Mouse (Mus musculus) midbrain, embryonic 14.5 days (tissue): Measurements from ENCODE around the gene Siae. TPM values are rescaled to one million over a fixed set of nuclear protein-coding genes. Genes with fewer than 3 reads are reported as not detected.

ENCODE experiments used
- ATAC-seq: fragments of 200-750 bp; cut with Nextera tagmentation; 2 replicates; pipeline ENCODE4 v1.8.0; 2017; ENCODE audit warnings: moderate number of reproducible peaks, moderate library complexity; ENCODE audit not compliant: low FRiP score, low TSS enrichment
- DNase-seq: peaks from one replicate; pipeline ENCODE4 v3.0.0-alpha.2; 2015
- H3K27ac ChIP-seq: fragments of 300-500 bp; sonication (generic); replicated peaks from 2 replicates; pipeline ENCODE4 v1.5.1; 2014; ENCODE audit warnings: mild to moderate bottlenecking, low read depth, low read length, moderate library complexity
- H3K27me3 ChIP-seq: fragments of 300-500 bp; sonication (generic); 2 replicates; pipeline ENCODE4 v1.6.1; 2014; ENCODE audit warnings: low read length, control low read depth, mixed read lengths; ENCODE audit not compliant: control insufficient read depth, insufficient read depth
- H3K36me3 ChIP-seq: fragments of 300-500 bp; sonication (generic); 2 replicates; pipeline ENCODE4 v1.6.1; 2014; ENCODE audit warnings: low read length, control low read depth; ENCODE audit not compliant: control insufficient read depth, insufficient read depth
- H3K4me1 ChIP-seq: fragments of 300-500 bp; sonication (generic); 2 replicates; pipeline ENCODE4 v1.6.1; 2014; ENCODE audit warnings: mild to moderate bottlenecking, antibody characterized with exemption, low read length, control low read depth; ENCODE audit not compliant: control insufficient read depth, insufficient read depth
- H3K4me2 ChIP-seq: fragments of 300-500 bp; sonication (generic); 2 replicates; pipeline ENCODE4 v1.6.1; 2014; ENCODE audit warnings: mild to moderate bottlenecking, low read length, moderate library complexity
- H3K4me3 ChIP-seq: fragments of 300-500 bp; sonication (generic); replicated peaks from 2 replicates; pipeline ENCODE4 v1.5.1; 2014; ENCODE audit warnings: low read depth, low read length
- H3K9ac ChIP-seq: fragments of 300-500 bp; sonication (generic); replicated peaks from 2 replicates; pipeline ENCODE4 v1.6.1; 2014; ENCODE audit warnings: mild to moderate bottlenecking, low read length, moderate library complexity
- H3K9me3 ChIP-seq: fragments of 300-500 bp; sonication (generic); 2 replicates; pipeline ENCODE4 v1.6.1; 2016; ENCODE audit warnings: low read length, control low read depth, mixed read lengths; ENCODE audit not compliant: control insufficient read depth
- WGBS: fragments of 180-500 bp; shearing (Covaris S2); extraction: QIAGEN DNeasy Blood & Tissue Kit; methylation state at CpG from one replicate; pipeline ENCODE4 v1.1.7; 2014; 5-methylcytosine and 5-hydroxymethylcytosine counted together
- polyA plus RNA-seq: library from polyadenylated mRNA; unstranded; fragments of >200 nt; fragmentation: Nextera tagmentation; extraction: Ambion mirVana; gene quantifications from 2 replicates; pipeline ENCODE4 v1.2.1, GENCODE M21; 2014

Gene Siae
- polyA plus RNA-seq, 1 experiment from 2014 or later = 12.3 TPM

DNA sequence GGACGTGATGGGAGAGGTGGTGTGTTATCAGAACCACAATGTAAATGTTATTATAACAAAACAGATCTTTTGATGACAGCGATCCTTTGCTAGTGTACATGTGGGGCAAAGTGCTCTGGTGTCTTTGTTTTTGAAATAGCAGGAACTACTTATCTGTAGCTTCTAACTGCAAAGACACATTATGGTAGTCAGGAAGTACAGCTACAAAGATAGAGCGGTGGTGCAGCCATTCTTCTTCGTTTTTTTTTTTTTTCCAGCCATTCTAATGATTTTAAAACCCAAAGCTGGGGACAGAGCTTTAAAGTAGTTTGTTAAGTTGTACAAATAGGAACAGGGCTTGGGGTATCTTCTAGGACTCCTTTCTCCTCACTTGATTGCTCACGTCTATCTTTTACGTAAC is 103.9 kb downstream of the Siae start:
- Histone ChIP-seq H3K9ac (no peak overlapping the region), H3K4me3 (no peak overlapping the region), H3K4me1 (peaks cover 12% of the 10 kb centered on the region), H3K4me2 (no peak overlapping the region), H3K27me3 (no peaks in the 10 kb centered on the region), H3K36me3 (peaks cover 4% of the 10 kb centered on the region; the same call in 1 of the 2 replicates), H3K27ac (no peak overlapping the region), H3K9me3 (no peaks in the 10 kb centered on the region)
- ATAC-seq = no peak
- DNase-seq = no peak
- 89% methylated on average over 6 of the region's 6 CpGs for WGBS

DNA sequence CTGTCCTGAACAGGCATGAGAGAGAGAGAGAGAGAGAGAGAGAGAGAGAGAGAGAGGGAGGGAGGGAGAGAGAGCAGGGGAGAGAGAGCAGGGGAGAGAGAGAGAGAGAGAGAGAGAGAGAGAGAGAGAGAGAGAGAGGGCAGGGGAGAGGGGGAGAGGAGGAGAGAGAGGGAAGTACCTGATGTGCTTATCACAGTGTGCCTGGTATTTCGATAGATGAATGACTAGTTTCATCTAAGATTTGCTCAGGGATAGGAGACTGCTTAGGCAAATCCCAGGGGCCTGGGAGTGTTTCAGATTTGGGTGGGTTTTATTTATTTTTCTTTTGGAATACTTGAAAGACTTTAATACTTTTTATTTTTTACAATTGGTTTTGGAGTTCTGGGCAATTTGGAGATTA is 107.7 kb downstream of the Siae start:
- 76% methylated on average over 1 of the region's 1 CpGs for WGBS
- H3K27me3 ChIP-seq = no peaks in the 10 kb centered on the region
- H3K36me3 ChIP-seq = no peaks in the 10 kb centered on the region
- no peaks in the 10 kb centered on the region for H3K4me1 ChIP-seq
- no peak overlapping the region for H3K4me2 ChIP-seq
- DNase-seq (no peak), ATAC-seq (no peak)
- H3K4me3 ChIP-seq = no peak overlapping the region
- no peak overlapping the region for H3K9ac ChIP-seq
- no peaks in the 10 kb centered on the region for H3K9me3 ChIP-seq
- no peak overlapping the region for H3K27ac ChIP-seq

DNA sequence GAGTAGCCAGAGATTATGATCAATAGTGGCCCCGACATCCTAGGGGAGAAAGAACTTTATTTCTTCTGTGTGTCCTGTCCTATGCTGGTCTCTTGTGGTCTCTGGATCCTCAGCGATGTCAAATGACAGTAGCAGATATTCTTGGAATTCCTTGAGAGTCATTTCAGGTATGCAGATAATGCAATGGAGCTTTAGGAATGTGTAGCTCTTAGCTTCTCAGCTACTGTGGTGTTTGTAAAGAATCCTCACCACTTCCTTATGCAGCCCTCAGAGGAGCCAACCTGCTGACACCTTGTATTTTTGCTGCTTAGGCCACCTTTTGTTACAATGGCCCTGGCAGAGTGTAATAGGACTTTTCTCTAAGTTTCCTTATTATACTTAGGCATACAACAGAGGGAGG is 109.1 kb downstream of the Siae start:
- Histone ChIP-seq H3K4me2 (no peak overlapping the region), H3K27ac (no peak overlapping the region), H3K4me1 (no peaks in the 10 kb centered on the region), H3K4me3 (no peak overlapping the region), H3K9ac (no peak overlapping the region), H3K9me3 (no peaks in the 10 kb centered on the region), H3K36me3 (no peaks in the 10 kb centered on the region), H3K27me3 (no peaks in the 10 kb centered on the region)
- no peak for ATAC-seq
- WGBS = 83% methylated on average over 2 of the region's 2 CpGs
- DNase-seq = no peak

DNA sequence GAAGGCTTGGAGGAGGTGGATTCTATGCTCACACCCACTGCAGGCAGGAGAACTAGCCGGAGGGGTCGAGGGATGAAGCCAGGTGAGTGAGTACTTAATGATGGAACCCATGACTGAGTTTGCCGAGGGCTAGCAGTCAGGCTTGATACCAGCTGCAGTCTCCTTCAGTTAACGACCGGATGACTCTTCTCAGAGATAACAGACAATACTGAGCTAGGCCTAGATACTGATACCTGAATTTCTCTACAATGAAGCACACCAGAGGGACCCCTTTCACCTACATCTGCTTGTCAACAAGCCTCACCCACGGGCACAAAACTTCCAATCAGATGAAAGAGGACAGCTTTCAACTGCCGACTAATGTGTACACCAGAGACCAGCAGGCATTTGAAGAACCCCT is 110.5 kb downstream of the Siae start:
- DNase-seq (no peak), ATAC-seq (no peak)
- Histone ChIP-seq H3K36me3 (no peaks in the 10 kb centered on the region), H3K9ac (no peak overlapping the region), H3K27ac (no peak overlapping the region), H3K4me1 (no peaks in the 10 kb centered on the region), H3K9me3 (no peaks in the 10 kb centered on the region), H3K4me3 (no peak overlapping the region), H3K4me2 (no peak overlapping the region), H3K27me3 (no peaks in the 10 kb centered on the region)
- 84% methylated on average over 7 of the region's 7 CpGs for WGBS

DNA sequence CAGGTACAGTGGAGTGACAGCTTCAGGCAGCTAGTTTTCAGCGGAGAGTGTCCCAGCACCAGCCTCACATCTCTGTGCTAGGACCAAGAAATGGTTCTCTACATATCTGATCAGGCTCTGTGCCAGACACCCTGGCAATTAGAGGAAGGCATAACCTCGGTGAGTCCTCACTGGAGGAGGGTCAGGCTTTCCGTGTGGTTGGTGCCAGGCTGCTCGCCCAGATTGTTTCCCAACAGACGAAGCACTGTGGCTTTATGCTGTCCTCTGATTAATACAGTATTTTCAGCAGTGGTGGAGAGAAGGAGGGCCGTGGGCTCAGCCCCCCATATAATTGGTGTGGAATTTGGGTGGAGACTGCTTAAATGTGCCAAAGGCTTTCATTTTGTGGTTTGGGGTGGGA is 113.6 kb downstream of the Siae start, which contains the start of gene Panx3:
Gene Panx3, minus strand, starts transcription at position 121 of the 400 bp plus-strand sequence.
- H3K9me3 ChIP-seq = no peaks in the 10 kb centered on the region
- H3K27me3 ChIP-seq = no peaks in the 10 kb centered on the region
- DNase-seq = no peak
- H3K9ac ChIP-seq = no peak within 1 kb of the TSS
- 76% methylated on average over 6 of the region's 6 CpGs for WGBS
- no peak within 1 kb of the TSS for H3K4me3 ChIP-seq
- no peak within 1 kb of the TSS for H3K4me2 ChIP-seq
- H3K36me3 ChIP-seq = no peaks in the 10 kb centered on the region
- no peak within 1 kb of the TSS for H3K27ac ChIP-seq
- H3K4me1 ChIP-seq = no peaks in the 10 kb centered on the region
- ATAC-seq = no peak

DNA sequence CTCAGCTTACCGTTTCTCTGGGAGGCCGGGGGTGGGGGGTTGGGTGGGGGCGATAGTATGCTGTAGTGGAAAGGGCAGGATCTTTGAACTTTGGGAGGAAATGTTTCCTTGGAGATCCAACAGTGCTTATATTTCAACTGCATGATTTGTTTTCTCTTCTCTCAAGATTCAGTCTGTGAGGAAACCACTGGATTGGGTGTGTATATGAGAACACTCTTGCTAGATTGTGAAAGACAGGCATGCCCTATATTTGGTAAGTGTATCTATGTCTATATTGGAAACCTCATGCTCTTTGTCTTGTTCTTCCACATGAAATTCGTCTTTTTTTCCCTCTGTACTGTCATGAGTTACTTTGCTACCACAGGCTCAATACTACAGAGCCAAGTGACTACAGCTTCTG is 114.2 kb downstream of the Siae start:
- no peak overlapping the region for H3K4me3 ChIP-seq
- H3K9ac ChIP-seq = no peak overlapping the region
- no peak overlapping the region for H3K4me2 ChIP-seq
- 83% methylated on average over 4 of the region's 4 CpGs for WGBS
- no peaks in the 10 kb centered on the region for H3K36me3 ChIP-seq
- no peak for DNase-seq
- no peak for ATAC-seq
- H3K9me3 ChIP-seq = no peaks in the 10 kb centered on the region
- H3K27me3 ChIP-seq = no peaks in the 10 kb centered on the region
- H3K4me1 ChIP-seq = no peaks in the 10 kb centered on the region
- H3K27ac ChIP-seq = no peak overlapping the region

DNA sequence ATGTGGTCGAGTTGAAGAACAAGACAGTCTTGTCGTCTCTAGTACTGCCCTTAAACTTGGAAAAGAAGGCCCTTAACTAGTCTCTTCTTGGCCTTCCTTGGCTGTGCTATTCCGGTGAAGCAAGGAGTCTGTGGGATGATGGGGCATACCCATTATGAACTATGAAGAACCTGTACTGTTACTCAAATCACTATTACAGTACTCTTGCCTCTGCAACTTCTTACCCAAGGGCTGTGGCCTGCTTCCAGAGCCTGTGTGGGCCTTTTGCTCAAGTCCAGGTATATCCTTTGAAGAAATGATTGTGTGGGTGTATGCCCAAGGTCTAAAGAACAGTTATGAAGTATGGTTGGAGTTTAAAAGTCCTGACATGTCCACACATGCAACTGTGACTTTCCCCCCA is 114.8 kb downstream of the Siae start:
- H3K27ac ChIP-seq = no peak overlapping the region
- no peaks in the 10 kb centered on the region for H3K9me3 ChIP-seq
- no peaks in the 10 kb centered on the region for H3K4me1 ChIP-seq
- H3K4me2 ChIP-seq = no peak overlapping the region
- no peak overlapping the region for H3K9ac ChIP-seq
- DNase-seq = no peak
- no peaks in the 10 kb centered on the region for H3K27me3 ChIP-seq
- no peak for ATAC-seq
- H3K36me3 ChIP-seq = no peaks in the 10 kb centered on the region
- WGBS = 93% methylated on average over 3 of the region's 3 CpGs
- no peak overlapping the region for H3K4me3 ChIP-seq

DNA sequence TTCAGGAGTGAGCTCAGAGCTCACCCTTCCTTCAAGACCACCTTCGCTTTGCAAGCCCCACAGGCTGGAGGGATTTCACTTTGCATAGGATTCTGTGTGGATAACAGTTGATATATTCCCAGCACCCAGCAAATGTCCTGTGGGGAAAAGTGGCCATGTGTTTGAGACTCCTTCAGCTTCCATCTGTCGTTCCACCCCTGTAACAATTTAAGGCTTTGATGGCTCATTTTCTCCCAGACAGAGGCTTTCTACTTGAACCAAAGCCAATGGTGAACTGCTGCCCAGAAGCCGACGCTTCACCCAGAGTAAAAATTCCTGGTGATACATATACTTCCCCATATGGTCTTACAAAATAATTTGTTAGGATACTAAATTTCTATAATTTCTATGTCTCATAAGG is 119.8 kb downstream of the Siae start:
- Histone ChIP-seq H3K4me3 (no peak overlapping the region), H3K27ac (no peak overlapping the region), H3K36me3 (no peaks in the 10 kb centered on the region), H3K27me3 (no peaks in the 10 kb centered on the region), H3K4me1 (no peaks in the 10 kb centered on the region), H3K9me3 (no peaks in the 10 kb centered on the region), H3K4me2 (no peak overlapping the region), H3K9ac (no peak overlapping the region)
- DNase-seq (no peak), ATAC-seq (no peak)
- 89% methylated on average over 4 of the region's 4 CpGs for WGBS

DNA sequence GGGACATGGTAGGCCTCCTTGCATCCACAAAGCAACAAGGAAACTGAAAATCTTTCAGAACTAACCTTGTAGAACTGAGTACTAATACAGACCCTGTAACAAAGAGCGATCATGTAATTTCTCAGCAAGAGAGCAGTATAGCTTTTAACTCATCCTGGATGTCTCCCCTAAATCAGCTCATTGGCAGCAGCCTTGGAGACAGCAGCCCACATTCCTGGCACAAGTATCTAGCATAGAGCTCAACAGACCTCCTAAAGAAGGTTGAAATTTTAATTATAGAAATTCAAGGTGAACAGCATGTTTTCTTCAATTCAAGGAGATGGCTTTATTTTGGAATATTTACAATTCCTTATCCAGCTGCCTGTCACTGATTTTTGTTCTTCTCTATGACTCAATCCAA is 125.6 kb downstream of the Siae start:
- no peaks in the 10 kb centered on the region for H3K9me3 ChIP-seq
- no peaks in the 10 kb centered on the region for H3K4me1 ChIP-seq
- no peak overlapping the region for H3K4me2 ChIP-seq
- DNase-seq = no peak
- H3K27ac ChIP-seq = no peak overlapping the region
- H3K36me3 ChIP-seq = no peaks in the 10 kb centered on the region
- H3K4me3 ChIP-seq = no peak overlapping the region
- WGBS = 90% methylated on average over 1 of the region's 1 CpGs
- no peak overlapping the region for H3K9ac ChIP-seq
- H3K27me3 ChIP-seq = no peaks in the 10 kb centered on the region
- no peak for ATAC-seq
